Mouse (Mus musculus) heart, postnatal 0 days (tissue): Measurements from ENCODE around the gene Sez6l.

Experiments used
- CTCF ChIP-seq: IDR thresholded peaks from 2 replicates; pipeline ENCODE4 v1.5.1; 2016; ENCODE audit warnings: antibody characterized with exemption, control low read depth, low read depth
- EP300 ChIP-seq: IDR thresholded peaks from 2 replicates; pipeline ENCODE4 v1.6.1; 2016; ENCODE audit warnings: antibody characterized with exemption, low read depth

- TF ChIP-seq EP300 (no peak), CTCF (no peak)
Observed at GRCm38 (mm10) chr5:112371933-112372332, 205.1 kb downstream of the Sez6l start.
